Mouse (Mus musculus) stomach, embryonic 15.5 days (tissue): ENCODE results near the gene Tmem11. TPM values are rescaled to one million over a fixed set of nuclear protein-coding genes. Genes with fewer than 3 reads are reported as not detected.
A peak's percentile ranks its signal among the peaks of the same experiment; 100 is the strongest.

ENCODE experiments used
- ATAC-seq: fragments of 200-750 bp; cut with Nextera tagmentation; 2 replicates; pipeline ENCODE4 v1.8.0; 2017; ENCODE audit warnings: low read depth, moderate number of reproducible peaks, moderate TSS enrichment; ENCODE audit not compliant: insufficient read depth, low FRiP score
- H3K27ac ChIP-seq: fragments of 300-500 bp; sonication (generic); 2 replicates; pipeline ENCODE4 v1.5.1; 2015; ENCODE audit warnings: mild to moderate bottlenecking, inconsistent platforms
- H3K27me3 ChIP-seq: fragments of 300-500 bp; sonication (generic); replicated peaks from 2 replicates; pipeline ENCODE4 v1.6.1; 2015; ENCODE audit warnings: inconsistent platforms
- H3K36me3 ChIP-seq: fragments of 300-500 bp; sonication (generic); 2 replicates; pipeline ENCODE4 v1.6.1; 2015; ENCODE audit warnings: inconsistent platforms
- H3K4me1 ChIP-seq: fragments of 300-500 bp; sonication (generic); 2 replicates; pipeline ENCODE4 v1.6.1; 2015; ENCODE audit warnings: inconsistent platforms
- H3K4me2 ChIP-seq: fragments of 300-500 bp; sonication (generic); 2 replicates; pipeline ENCODE4 v1.6.1; 2015; ENCODE audit warnings: mild to moderate bottlenecking, inconsistent platforms
- H3K4me3 ChIP-seq: fragments of 300-500 bp; sonication (generic); replicated peaks from 2 replicates; pipeline ENCODE4 v1.5.1; 2015; ENCODE audit warnings: inconsistent platforms
- H3K9ac ChIP-seq: fragments of 300-500 bp; sonication (generic); 2 replicates; pipeline ENCODE4 v1.6.1; 2015; ENCODE audit warnings: inconsistent platforms
- H3K9me3 ChIP-seq: fragments of 300-500 bp; sonication (generic); 2 replicates; pipeline ENCODE4 v1.6.1; 2016; ENCODE audit warnings: inconsistent platforms
- WGBS: fragments of 180-500 bp; shearing (Covaris S2); methylation state at CpG from one replicate; pipeline ENCODE4 v1.1.7; 2015; 5-methylcytosine and 5-hydroxymethylcytosine counted together
- polyA plus RNA-seq: library from polyadenylated mRNA; unstranded; fragments of >200 nt; fragmentation: Nextera tagmentation; extraction: Ambion mirVana; gene quantifications from 2 replicates; pipeline ENCODE4 v1.2.1, GENCODE M21; 2015

Tmem11 gene
- polyA plus RNA-seq, result 60.3 and 60.8 TPM in 2 replicates

DNA sequence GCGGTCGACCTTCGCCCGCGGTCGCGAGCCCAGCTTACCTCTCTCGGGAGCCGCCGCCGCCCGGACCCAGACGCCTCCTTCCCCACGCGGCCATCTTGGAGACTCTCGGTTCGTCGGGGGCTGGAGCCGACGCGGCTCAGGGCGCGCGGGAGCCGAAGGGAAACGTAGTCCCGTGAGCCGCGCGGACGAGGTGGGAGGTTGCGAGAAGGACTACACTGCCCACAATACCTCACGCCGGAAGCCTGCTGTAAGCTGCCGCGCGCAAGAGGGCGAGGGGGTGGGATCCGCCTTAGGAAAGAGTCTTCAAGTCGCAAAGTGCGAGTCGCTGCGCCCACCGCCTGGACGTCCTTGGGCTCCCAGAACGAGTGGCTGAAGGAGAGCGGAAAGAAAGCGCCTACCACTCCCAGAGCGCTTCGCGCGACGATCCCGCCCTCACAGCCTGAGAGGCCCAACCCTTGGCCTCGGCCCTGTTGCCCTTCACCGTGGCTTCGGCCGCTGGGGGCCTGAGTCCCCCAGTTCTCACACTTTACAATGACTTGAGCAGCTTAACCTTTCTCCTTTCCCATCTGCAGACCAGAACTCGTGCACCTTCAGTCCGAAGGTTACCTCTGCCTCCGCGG is at the start of gene Tmem11:
Tmem11 (minus strand) TSS at position 598 of the 620 bp plus-strand sequence.
- peak within 1 kb of the TSS; percentile 69 for H3K4me2 ChIP-seq
- under 1% methylated on average over 62 of the region's 62 CpGs for WGBS
- peaks cover 34% of the 10 kb centered on the region for H3K4me1 ChIP-seq
- peak within 1 kb of the TSS; percentile 97 for H3K27ac ChIP-seq
- peak within 1 kb of the TSS; percentile 85 for H3K9ac ChIP-seq
- no peaks in the 10 kb centered on the region for H3K9me3 ChIP-seq
- no peaks in the 10 kb centered on the region for H3K27me3 ChIP-seq
- ATAC-seq, result peak; percentile 99
- peak within 1 kb of the TSS; percentile 100 for H3K4me3 ChIP-seq
- H3K36me3 ChIP-seq, result no peaks in the 10 kb centered on the region

- Histone ChIP-seq H3K4me1 (peaks cover 16% of the 10 kb centered on the region; the same call in 1 of the 2 replicates), H3K9ac (no peak overlapping the region), H3K9me3 (no peaks in the 10 kb centered on the region), H3K36me3 (no peaks in the 10 kb centered on the region), H3K27me3 (no peaks in the 10 kb centered on the region), H3K27ac (no peak overlapping the region), H3K4me3 (no peak overlapping the region; the same call in 1 of the 2 replicates), H3K4me2 (peak overlapping the region; percentile 42)
- WGBS, result under 1% methylated on average over 9 of the region's 9 CpGs
- ATAC-seq, result peak; percentile 72
These were observed 48.2 kb upstream of the Tmem11 start for GRCm38 (mm10) chr11:60927264-60927663.

DNA sequence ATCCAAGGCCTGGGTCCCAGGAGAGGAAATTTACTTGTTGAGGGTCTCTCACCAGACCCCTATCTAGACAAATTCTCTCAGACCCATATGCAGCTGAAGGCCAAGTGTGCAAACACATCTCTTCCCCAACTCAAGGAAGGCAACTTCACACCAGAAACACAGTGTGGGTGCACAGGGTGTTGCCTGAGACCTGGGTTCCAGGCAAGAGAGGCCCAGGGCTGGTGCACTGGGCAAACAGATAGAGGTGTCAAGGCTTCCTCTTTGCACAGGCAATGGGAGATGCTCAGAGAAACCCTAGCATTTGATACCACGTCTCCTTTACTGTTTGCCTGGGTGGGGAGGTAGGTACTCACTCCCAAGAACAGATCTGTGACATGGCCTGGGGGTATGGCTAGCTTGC is 45.9 kb upstream of the Tmem11 start:
- Histone ChIP-seq H3K9ac (no peak overlapping the region), H3K9me3 (no peaks in the 10 kb centered on the region), H3K4me1 (peaks cover 10% of the 10 kb centered on the region; the same call in 1 of the 2 replicates), H3K36me3 (no peaks in the 10 kb centered on the region), H3K27me3 (no peaks in the 10 kb centered on the region), H3K4me2 (no peak overlapping the region), H3K27ac (no peak overlapping the region), H3K4me3 (no peak overlapping the region)
- no peak for ATAC-seq
- WGBS, result 63% methylated on average over 1 of the region's 1 CpGs

DNA sequence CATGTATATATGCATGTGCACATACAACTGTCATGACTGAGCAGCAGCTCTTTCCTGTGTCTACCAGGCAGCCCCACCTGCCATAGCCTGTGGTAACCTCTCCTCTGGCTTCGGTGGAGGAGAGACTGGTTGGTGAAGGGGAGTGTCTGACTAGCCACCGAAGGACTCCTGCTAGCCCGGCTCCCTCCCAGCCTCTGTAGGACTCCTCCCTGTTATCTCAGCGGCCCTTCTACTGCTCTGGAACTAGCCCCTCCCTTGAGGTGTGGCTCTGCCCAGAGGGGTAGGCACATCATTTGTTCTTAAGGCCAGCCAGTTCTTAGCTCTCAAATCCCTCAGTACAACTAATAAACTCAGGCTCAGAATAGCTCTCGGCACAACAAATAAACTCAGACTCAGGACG is 45.4 kb upstream of the Tmem11 start:
- Histone ChIP-seq H3K27ac (no peak overlapping the region), H3K4me3 (no peak overlapping the region), H3K9ac (no peak overlapping the region), H3K27me3 (no peaks in the 10 kb centered on the region), H3K4me1 (peaks cover 10% of the 10 kb centered on the region; the same call in 1 of the 2 replicates), H3K36me3 (no peaks in the 10 kb centered on the region), H3K4me2 (no peak overlapping the region), H3K9me3 (no peaks in the 10 kb centered on the region)
- WGBS, result 35% methylated on average over 6 of the region's 6 CpGs
- peak; percentile 89 for ATAC-seq

- no peak overlapping the region for H3K9ac ChIP-seq
- H3K27me3 ChIP-seq, result no peaks in the 10 kb centered on the region
- ATAC-seq, result no peak
- 72% methylated on average over 5 of the region's 5 CpGs for WGBS
- H3K9me3 ChIP-seq, result no peaks in the 10 kb centered on the region
- H3K4me2 ChIP-seq, result no peak overlapping the region
- no peak overlapping the region for H3K27ac ChIP-seq
- no peak overlapping the region for H3K4me3 ChIP-seq
- no peaks in the 10 kb centered on the region for H3K36me3 ChIP-seq
- peaks cover 10% of the 10 kb centered on the region; the same call in 1 of the 2 replicates for H3K4me1 ChIP-seq
These were observed 43.9 kb upstream of the Tmem11 start for GRCm38 (mm10) chr11:60922964-60923363.

GRCm38 (mm10) chr11:60922195-60922594 is 43.1 kb upstream of the Tmem11 start:
- Histone ChIP-seq H3K36me3 (no peaks in the 10 kb centered on the region), H3K27ac (no peak overlapping the region), H3K9ac (no peak overlapping the region), H3K4me3 (no peak overlapping the region), H3K9me3 (no peaks in the 10 kb centered on the region), H3K4me1 (peaks cover 5% of the 10 kb centered on the region; the same call in 1 of the 2 replicates), H3K27me3 (no peaks in the 10 kb centered on the region), H3K4me2 (no peak overlapping the region)
- WGBS, result 72% methylated on average over 1 of the region's 1 CpGs
- no peak; the same call in 1 of the 2 replicates for ATAC-seq

GRCm38 (mm10) chr11:60920021-60920420 is 40.9 kb upstream of the Tmem11 start:
- no peak for ATAC-seq
- no peak overlapping the region for H3K27ac ChIP-seq
- no peaks in the 10 kb centered on the region for H3K36me3 ChIP-seq
- no peak overlapping the region for H3K9ac ChIP-seq
- no peaks in the 10 kb centered on the region for H3K27me3 ChIP-seq
- H3K9me3 ChIP-seq, result no peaks in the 10 kb centered on the region
- no peaks in the 10 kb centered on the region for H3K4me1 ChIP-seq
- WGBS, result 72% methylated on average over 2 of the region's 2 CpGs
- no peak overlapping the region for H3K4me2 ChIP-seq
- no peak overlapping the region for H3K4me3 ChIP-seq

- Histone ChIP-seq H3K4me2 (no peak overlapping the region), H3K9me3 (no peaks in the 10 kb centered on the region), H3K36me3 (no peaks in the 10 kb centered on the region), H3K4me3 (no peak overlapping the region), H3K27me3 (no peaks in the 10 kb centered on the region), H3K4me1 (peaks cover 24% of the 10 kb centered on the region), H3K9ac (no peak overlapping the region), H3K27ac (no peak overlapping the region)
- WGBS, result 66% methylated on average over 4 of the region's 4 CpGs
- no peak for ATAC-seq
These were observed 36.1 kb upstream of the Tmem11 start for GRCm38 (mm10) chr11:60915201-60915600.

DNA sequence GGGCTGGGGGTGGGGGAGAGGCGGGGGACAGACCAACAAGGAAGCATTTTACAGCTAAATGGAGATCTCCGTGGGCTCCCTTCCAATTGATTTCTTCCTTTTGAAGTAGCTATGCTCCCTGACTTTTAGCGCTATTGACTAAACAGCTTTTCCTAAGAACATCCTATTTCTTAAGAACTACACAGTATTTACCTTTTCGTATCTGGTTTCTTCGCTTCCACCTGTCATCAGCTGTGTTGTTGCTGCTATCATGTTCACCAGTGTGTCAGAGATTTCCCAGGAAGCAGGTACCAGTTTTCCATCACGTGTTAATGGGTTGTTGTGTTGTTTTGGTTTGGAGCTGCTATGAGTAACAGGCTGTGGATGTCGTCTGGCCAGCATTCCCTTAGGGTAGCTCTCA is 35.4 kb upstream of the Tmem11 start, which contains the start of gene Natd1:
Natd1 (minus strand) TSS at position 260 of the 400 bp plus-strand sequence.
- H3K9me3 ChIP-seq, result no peaks in the 10 kb centered on the region
- 31% methylated on average over 7 of the region's 7 CpGs for WGBS
- peak within 1 kb of the TSS; percentile 87 for H3K4me3 ChIP-seq
- H3K4me1 ChIP-seq, result peaks cover 24% of the 10 kb centered on the region
- H3K9ac ChIP-seq, result peak within 1 kb of the TSS; percentile 76
- peak within 1 kb of the TSS; percentile 82 for H3K4me2 ChIP-seq
- H3K27me3 ChIP-seq, result no peaks in the 10 kb centered on the region
- no peaks in the 10 kb centered on the region; the same call in 1 of the 2 replicates for H3K36me3 ChIP-seq
- H3K27ac ChIP-seq, result peak within 1 kb of the TSS; percentile 58
- ATAC-seq, result no peak

- peak; percentile 89 for ATAC-seq
- Histone ChIP-seq H3K36me3 (no peaks in the 10 kb centered on the region; the same call in 1 of the 2 replicates), H3K4me1 (peaks cover 24% of the 10 kb centered on the region), H3K9me3 (no peaks in the 10 kb centered on the region), H3K27me3 (no peaks in the 10 kb centered on the region), H3K27ac (peak overlapping the region; percentile 58), H3K4me3 (peak overlapping the region; percentile 87), H3K9ac (peak overlapping the region; percentile 76), H3K4me2 (peak overlapping the region; percentile 82)
- WGBS, result under 1% methylated on average over 85 of the region's 86 CpGs
These were observed 34.5 kb upstream of the Tmem11 start for GRCm38 (mm10) chr11:60913301-60914196.

- Histone ChIP-seq H3K36me3 (no peaks in the 10 kb centered on the region; the same call in 1 of the 2 replicates), H3K27me3 (no peaks in the 10 kb centered on the region), H3K4me1 (peaks cover 24% of the 10 kb centered on the region), H3K9me3 (no peaks in the 10 kb centered on the region), H3K9ac (0 out of 2 replicates have a peak overlapping the region, but pooled peaks have one; percentile 76), H3K4me3 (peak overlapping the region; percentile 87), H3K4me2 (peak overlapping the region; percentile 82), H3K27ac (no peak overlapping the region)
- 27% methylated on average over 7 of the region's 7 CpGs for WGBS
- no peak for ATAC-seq
These were observed 33.5 kb upstream of the Tmem11 start for GRCm38 (mm10) chr11:60912525-60912973.
